Mouse (Mus musculus) forebrain, embryonic 12.5 days (tissue): ENCODE measurements around the gene Ankar. TPM values are rescaled to one million over a fixed set of nuclear protein-coding genes. Genes with fewer than 3 reads are reported as not detected.

Experiments used
- ATAC-seq: fragments of 200-750 bp; cut with Nextera tagmentation; 2 replicates; pipeline ENCODE4 v1.8.0; 2017; ENCODE audit warnings: moderate TSS enrichment; ENCODE audit not compliant: low FRiP score
- H3K27ac ChIP-seq: fragments of 300-500 bp; sonication (generic); 2 replicates; pipeline ENCODE4 v1.5.1; 2016; ENCODE audit warnings: mild to moderate bottlenecking
- H3K27me3 ChIP-seq: fragments of 300-500 bp; sonication (generic); 2 replicates; pipeline ENCODE4 v1.6.1; 2016; ENCODE audit warnings: mild to moderate bottlenecking
- H3K36me3 ChIP-seq: fragments of 300-500 bp; sonication (generic); replicated peaks from 2 replicates; pipeline ENCODE4 v1.6.1; 2016; ENCODE audit warnings: mild to moderate bottlenecking
- H3K4me1 ChIP-seq: fragments of 300-500 bp; sonication (generic); 2 replicates; pipeline ENCODE4 v1.6.1; 2016
- H3K4me2 ChIP-seq: fragments of 300-500 bp; sonication (generic); 2 replicates; pipeline ENCODE4 v1.6.1; 2016; ENCODE audit warnings: mild to moderate bottlenecking, moderate library complexity
- H3K4me3 ChIP-seq: fragments of 300-500 bp; sonication (generic); replicated peaks from 2 replicates; pipeline ENCODE4 v1.5.1; 2016; ENCODE audit warnings: mild to moderate bottlenecking
- H3K9ac ChIP-seq: fragments of 300-500 bp; sonication (generic); 2 replicates; pipeline ENCODE4 v1.6.1; 2016; ENCODE audit warnings: mild to moderate bottlenecking
- H3K9me3 ChIP-seq: fragments of 300-500 bp; sonication (generic); 2 replicates; pipeline ENCODE4 v1.6.1; 2016
- WGBS: fragments of 180-500 bp; shearing (Covaris S2); methylation state at CpG from one replicate; pipeline ENCODE4 v1.1.7; 2016; 5-methylcytosine and 5-hydroxymethylcytosine counted together
- polyA plus RNA-seq: library from polyadenylated mRNA; unstranded; fragments of >200 nt; fragmentation: Nextera tagmentation; extraction: Ambion mirVana; gene quantifications from 2 replicates; pipeline ENCODE4 v1.2.1, GENCODE M21; 2016

Ankar gene
- polyA plus RNA-seq, 1 experiment from 2014 or later, result not detected

DNA sequence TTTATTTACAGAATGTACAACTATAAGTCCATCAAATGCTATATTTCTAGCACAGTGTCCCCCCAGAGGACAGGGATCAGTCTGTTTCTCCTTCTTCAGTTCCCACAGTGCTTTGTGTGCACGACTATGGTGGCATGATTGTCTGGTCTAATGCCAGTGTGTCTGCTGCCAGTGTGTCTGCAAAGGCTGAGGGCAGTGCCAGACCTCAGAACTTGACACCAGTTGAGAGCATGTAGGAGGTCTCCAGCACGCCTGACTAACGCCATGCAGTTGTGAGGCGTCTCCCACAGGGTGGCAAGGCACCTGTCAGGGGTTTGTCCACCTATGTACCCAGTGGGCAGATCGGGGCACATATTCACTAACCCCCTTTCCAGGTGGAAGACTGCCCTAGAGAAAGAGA is 99.6 kb downstream of the Ankar start:
- no peak overlapping the region for H3K4me3 ChIP-seq
- no peaks in the 10 kb centered on the region for H3K27me3 ChIP-seq
- H3K36me3 ChIP-seq, result peaks cover 67% of the 10 kb centered on the region
- WGBS, result 91% methylated on average over 5 of the region's 5 CpGs
- no peak for ATAC-seq
- no peaks in the 10 kb centered on the region for H3K4me1 ChIP-seq
- no peak overlapping the region for H3K4me2 ChIP-seq
- H3K27ac ChIP-seq, result no peak overlapping the region
- no peak overlapping the region for H3K9ac ChIP-seq
- no peaks in the 10 kb centered on the region for H3K9me3 ChIP-seq

DNA sequence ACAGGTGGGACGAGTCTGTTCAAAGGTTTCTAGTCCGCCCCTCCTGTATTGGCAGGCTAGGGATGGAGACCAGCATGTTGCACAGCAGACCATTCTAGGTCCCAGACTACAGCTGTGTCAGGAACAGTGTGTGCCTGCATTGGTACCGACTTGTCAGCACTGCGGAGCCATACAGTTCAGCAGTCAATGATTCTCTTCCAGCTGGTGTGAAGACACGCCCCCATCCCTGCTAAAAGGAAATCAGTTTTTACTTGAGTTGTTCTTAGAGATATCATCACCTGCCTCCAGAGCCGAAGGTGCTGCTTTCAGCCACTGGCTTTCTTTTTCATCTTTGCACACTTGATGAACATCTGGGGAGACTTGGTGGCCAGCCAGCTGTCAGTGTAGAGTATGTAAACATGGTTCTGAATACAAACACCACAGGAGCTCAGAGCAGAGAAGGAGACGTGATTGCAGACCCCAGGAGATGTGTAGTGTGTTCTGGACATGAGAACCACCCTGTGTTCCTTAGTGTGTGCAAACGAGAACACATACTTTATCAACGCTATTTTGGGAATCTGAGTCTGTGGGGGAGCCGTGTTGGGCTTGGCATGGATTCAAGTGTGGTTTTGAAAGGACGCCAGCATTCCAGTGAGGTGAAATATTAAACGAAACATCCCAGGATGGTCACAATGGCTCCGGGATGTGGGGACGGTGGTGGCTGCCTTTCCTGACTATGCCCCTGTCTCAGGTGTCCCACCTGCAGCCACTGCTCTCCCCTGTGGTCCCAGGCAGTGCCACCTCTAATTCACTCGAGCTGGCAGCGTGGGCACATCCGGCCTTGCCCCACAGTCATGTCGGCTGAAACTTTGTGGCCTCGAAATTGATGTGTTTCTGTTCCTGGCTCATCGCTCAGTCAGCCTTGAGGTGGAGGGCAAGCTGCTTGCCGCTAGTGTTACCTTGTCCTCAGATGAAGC is 101.0 kb downstream of the Ankar start:
- ATAC-seq, result no peak
- H3K36me3 ChIP-seq, result peaks cover 72% of the 10 kb centered on the region
- 82% methylated on average over 21 of the region's 21 CpGs for WGBS

DNA sequence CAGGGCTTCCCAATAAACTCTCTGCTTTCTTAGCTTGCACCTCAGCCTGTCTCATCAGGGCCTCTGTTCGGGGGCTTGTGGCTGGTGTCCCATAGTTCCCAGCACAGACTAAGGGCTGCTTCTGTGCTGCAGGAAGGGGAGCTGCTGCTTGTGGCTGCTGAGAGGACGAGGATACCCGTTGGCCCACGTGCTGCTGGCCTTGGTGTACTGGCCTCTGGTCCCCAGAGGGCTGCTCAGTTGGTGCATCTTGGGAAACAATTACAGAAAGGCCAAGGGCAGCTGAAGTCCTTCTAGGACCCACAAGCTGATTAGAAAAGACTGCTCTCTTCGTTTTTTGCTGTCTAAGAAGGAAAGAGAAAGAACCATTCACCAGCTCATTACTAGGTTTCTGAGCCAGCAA is 104.1 kb downstream of the Ankar start:
- 81% methylated on average over 5 of the region's 5 CpGs for WGBS

More for the DNA sequence above, 101.0 kb downstream of the Ankar start:
- Histone ChIP-seq H3K4me3 (no peak overlapping the region), H3K27me3 (no peaks in the 10 kb centered on the region), H3K4me1 (no peaks in the 10 kb centered on the region), H3K27ac (no peak overlapping the region), H3K4me2 (no peak overlapping the region), H3K9ac (no peak overlapping the region), H3K9me3 (no peaks in the 10 kb centered on the region)

DNA sequence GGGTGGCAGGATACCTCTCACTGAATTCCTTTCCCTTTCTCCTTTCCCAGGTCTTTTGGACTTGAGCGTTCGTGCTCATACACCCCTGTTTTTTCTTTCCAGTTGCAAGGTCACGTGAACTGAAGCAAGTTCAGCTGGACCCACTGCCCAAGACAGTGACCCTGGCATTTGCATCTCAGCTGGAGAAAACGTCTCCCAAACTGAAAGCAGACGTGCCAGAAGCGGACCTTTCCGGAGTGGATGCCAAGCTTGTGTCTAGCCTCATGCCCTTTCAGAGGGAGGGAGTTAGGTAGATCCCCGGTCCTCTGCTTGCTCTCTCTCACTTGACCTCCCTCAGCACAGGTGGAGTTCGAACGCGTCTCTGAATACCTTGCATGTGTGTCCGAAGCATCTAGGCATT is 104.7 kb downstream of the Ankar start:
- H3K9me3 ChIP-seq, result no peaks in the 10 kb centered on the region
- peaks cover 75% of the 10 kb centered on the region for H3K36me3 ChIP-seq
- WGBS, result 87% methylated on average over 12 of the region's 12 CpGs
- no peaks in the 10 kb centered on the region for H3K27me3 ChIP-seq
- H3K9ac ChIP-seq, result no peak overlapping the region
- ATAC-seq, result no peak
- no peak overlapping the region for H3K27ac ChIP-seq
- no peak overlapping the region for H3K4me3 ChIP-seq
- no peak overlapping the region for H3K4me2 ChIP-seq
- no peaks in the 10 kb centered on the region for H3K4me1 ChIP-seq

More for the DNA sequence above, 104.1 kb downstream of the Ankar start:
- Histone ChIP-seq H3K4me1 (no peaks in the 10 kb centered on the region), H3K4me2 (no peak overlapping the region), H3K9me3 (no peaks in the 10 kb centered on the region), H3K27ac (no peak overlapping the region), H3K9ac (no peak overlapping the region), H3K4me3 (no peak overlapping the region), H3K36me3 (peaks cover 75% of the 10 kb centered on the region), H3K27me3 (no peaks in the 10 kb centered on the region)
- ATAC-seq, result no peak

DNA sequence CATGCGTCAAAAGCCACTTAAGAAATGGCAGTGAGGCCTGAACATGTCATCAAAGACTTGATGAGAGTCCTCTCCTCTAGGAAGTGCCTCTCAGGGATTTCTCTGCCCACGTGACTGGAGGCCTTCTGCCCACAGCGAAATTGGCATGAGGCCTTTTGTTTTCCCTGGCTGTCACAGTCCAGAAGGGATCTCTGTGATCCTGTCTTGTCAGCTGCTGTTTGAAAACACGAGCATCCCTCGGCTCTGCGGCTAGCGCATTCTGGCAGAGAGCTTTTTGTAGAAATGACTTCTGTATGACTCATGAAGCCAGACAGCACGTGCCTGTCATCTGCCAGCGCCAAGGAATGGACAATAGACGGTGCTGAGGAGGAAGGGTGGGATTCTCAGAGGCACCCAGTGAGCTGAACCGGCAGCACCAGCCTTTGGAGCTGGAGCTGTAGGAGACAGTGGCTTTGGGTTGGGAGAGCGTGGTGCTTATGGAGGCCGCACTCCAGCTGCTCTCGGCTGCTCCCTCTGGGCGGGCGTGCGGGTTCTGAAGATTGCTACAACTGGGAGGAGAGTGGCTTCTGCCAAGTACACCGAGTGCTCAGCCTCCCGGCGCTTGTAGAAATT is 106.9 kb downstream of the Ankar start:
- Histone ChIP-seq H3K9ac (no peak overlapping the region), H3K27me3 (no peaks in the 10 kb centered on the region), H3K4me1 (no peaks in the 10 kb centered on the region), H3K4me2 (no peak overlapping the region), H3K4me3 (no peak overlapping the region), H3K27ac (0 out of 2 replicates have a peak overlapping the region, but pooled peaks have one; percentile 25), H3K36me3 (peaks cover 66% of the 10 kb centered on the region), H3K9me3 (no peaks in the 10 kb centered on the region)
- 85% methylated on average over 20 of the region's 20 CpGs for WGBS
- no peak for ATAC-seq

Other genes starting within 250 kb of the Ankar start
- gene March4, start 163.6 kb downstream of the Ankar start, polyA plus RNA-seq, result 0.57 and 0.91 TPM in 2 replicates
- gene Smarcal1, start 117.3 kb downstream of the Ankar start, polyA plus RNA-seq, result 31.7 and 31.8 TPM in 2 replicates
- 1,399 and 1,461 TPM in 2 replicates for gene Rpl37a, start 10.7 kb upstream of the Ankar start, polyA plus RNA-seq
- 427 and 524 TPM in 2 replicates for gene Igfbp2, start 123.9 kb upstream of the Ankar start, polyA plus RNA-seq
- gene Igfbp5, start 174.3 kb upstream of the Ankar start, polyA plus RNA-seq, result 55.5 and 60.0 TPM in 2 replicates